Mouse (Mus musculus) intestine, embryonic 16.5 days (tissue): ENCODE results near the gene Gne. TPM values are rescaled to one million over a fixed set of nuclear protein-coding genes. Genes with fewer than 3 reads are reported as not detected.
"Not testable (repeated sequence)": the region's sequence is repeated elsewhere in the genome, so short reads cannot be mapped to it uniquely, and the experiment has no call there.

Source experiments
- ATAC-seq: fragments of 200-750 bp; cut with Nextera tagmentation; 2 replicates; pipeline ENCODE4 v1.8.0; 2017; ENCODE audit warnings: moderate TSS enrichment, moderate library complexity
- H3K27ac ChIP-seq: fragments of 300-500 bp; sonication (generic); 2 replicates; pipeline ENCODE4 v1.5.1; 2014; ENCODE audit warnings: mild to moderate bottlenecking, low read length
- H3K27me3 ChIP-seq: fragments of 300-500 bp; sonication (generic); replicated peaks from 2 replicates; pipeline ENCODE4 v1.6.1; 2014; ENCODE audit warnings: low read length, control low read depth, mixed read lengths; ENCODE audit not compliant: control insufficient read depth, insufficient read depth
- H3K36me3 ChIP-seq: fragments of 300-500 bp; sonication (generic); 2 replicates; pipeline ENCODE4 v1.6.1; 2014; ENCODE audit warnings: low read length, control low read depth; ENCODE audit not compliant: control insufficient read depth, insufficient read depth
- H3K4me1 ChIP-seq: fragments of 300-500 bp; sonication (generic); 2 replicates; pipeline ENCODE4 v1.6.1; 2014; ENCODE audit warnings: low read length, control low read depth, mixed read lengths; ENCODE audit not compliant: control insufficient read depth, insufficient read depth
- H3K4me2 ChIP-seq: fragments of 300-500 bp; sonication (generic); 2 replicates; pipeline ENCODE4 v1.6.1; 2014; ENCODE audit warnings: low read depth, low read length, control low read depth
- H3K4me3 ChIP-seq: fragments of 300-500 bp; sonication (generic); 2 replicates; pipeline ENCODE4 v1.5.1; 2014; ENCODE audit warnings: mild to moderate bottlenecking, low read length
- H3K9ac ChIP-seq: fragments of 300-500 bp; sonication (generic); 2 replicates; pipeline ENCODE4 v1.6.1; 2014; ENCODE audit warnings: low read depth, low read length
- H3K9me3 ChIP-seq: fragments of 300-500 bp; sonication (generic); 2 replicates; pipeline ENCODE4 v1.6.1; 2016; ENCODE audit warnings: low read length, control low read depth; ENCODE audit not compliant: control insufficient read depth
- WGBS: fragments of 180-500 bp; shearing (Covaris S2); extraction: QIAGEN DNeasy Blood & Tissue Kit; methylation state at CpG from one replicate; pipeline ENCODE4 v1.1.7; 2014; 5-methylcytosine and 5-hydroxymethylcytosine counted together
- polyA plus RNA-seq: library from polyadenylated mRNA; unstranded; fragments of >200 nt; fragmentation: Nextera tagmentation; extraction: Ambion mirVana; gene quantifications from 2 replicates; pipeline ENCODE4 v1.2.1, GENCODE M21; 2015

Gne gene
- polyA plus RNA-seq, 1 experiment from 2014 or later, result 57.2 TPM

DNA sequence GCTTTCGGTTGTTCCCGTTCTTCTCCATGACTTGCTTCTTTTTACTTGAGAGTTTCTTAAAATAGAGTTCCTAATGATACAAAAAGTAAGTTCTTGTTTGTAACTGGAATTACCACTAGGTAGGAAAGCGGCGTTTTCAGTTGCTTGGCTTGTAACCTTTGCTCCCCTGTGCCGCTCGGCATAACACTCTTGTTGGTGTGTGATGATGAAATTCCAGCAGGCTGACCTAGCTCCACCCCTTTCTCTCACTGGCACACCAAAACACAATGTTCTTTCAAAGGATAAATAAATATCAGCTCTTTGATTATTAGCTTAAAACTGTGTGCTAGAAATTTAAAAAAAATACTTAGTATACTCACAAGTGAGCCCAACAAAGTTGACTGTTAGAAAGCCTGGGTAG, 17.1 kb downstream of the Gne start:
- H3K4me2 ChIP-seq, result 0 out of 2 replicates have a peak overlapping the region, but pooled peaks have one; percentile 22
- H3K27ac ChIP-seq, result peak overlapping the region; percentile 33; the same call in 1 of the 2 replicates
- H3K4me1 ChIP-seq, result peaks cover 26% of the 10 kb centered on the region
- ATAC-seq, result no peak
- H3K27me3 ChIP-seq, result no peaks in the 10 kb centered on the region
- H3K36me3 ChIP-seq, result no peaks in the 10 kb centered on the region
- H3K9me3 ChIP-seq, result no peaks in the 10 kb centered on the region
- WGBS, result 71% methylated on average over 6 of the region's 6 CpGs
- no peak overlapping the region for H3K4me3 ChIP-seq
- no peak overlapping the region for H3K9ac ChIP-seq

GRCm38 (mm10) chr4:44065355-44066025, 18.5 kb downstream of the Gne start:
- 25% methylated on average over 16 of the region's 16 CpGs for WGBS
- no peaks in the 10 kb centered on the region for H3K27me3 ChIP-seq
- ATAC-seq, result peak; percentile 89
- H3K36me3 ChIP-seq, result no peaks in the 10 kb centered on the region
- peak overlapping the region; percentile 39 for H3K4me2 ChIP-seq
- peak overlapping the region; percentile 21; the same call in 1 of the 2 replicates for H3K4me3 ChIP-seq
- peaks cover 15% of the 10 kb centered on the region for H3K4me1 ChIP-seq
- H3K27ac ChIP-seq, result peak overlapping the region; percentile 80
- no peaks in the 10 kb centered on the region for H3K9me3 ChIP-seq
- H3K9ac ChIP-seq, result peak overlapping the region; percentile 64

DNA sequence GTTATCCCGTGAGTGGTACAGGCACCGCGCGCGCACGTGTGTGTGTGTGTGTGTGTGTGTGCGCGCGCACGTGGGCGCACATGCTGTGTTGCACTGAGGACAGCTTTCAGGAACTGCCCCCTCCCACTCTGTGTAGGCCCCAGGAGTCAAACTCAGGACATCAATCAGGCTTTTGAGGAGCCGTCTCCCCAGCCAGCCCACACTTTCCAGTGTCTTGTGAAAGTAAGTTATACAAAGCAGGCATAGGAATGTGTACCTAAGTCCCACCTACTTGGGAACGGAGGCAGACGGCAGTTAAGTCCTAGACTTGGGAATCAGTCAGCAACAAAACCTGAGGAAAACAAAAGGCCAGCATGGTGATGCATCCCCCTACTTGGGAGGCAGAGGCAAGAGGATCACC, 21.2 kb downstream of the Gne start:
- no peaks in the 10 kb centered on the region; the same call in 1 of the 2 replicates for H3K36me3 ChIP-seq
- no peaks in the 10 kb centered on the region for H3K27me3 ChIP-seq
- WGBS, result 82% methylated on average over 14 of the region's 14 CpGs
- no peak overlapping the region for H3K27ac ChIP-seq
- peaks cover 10% of the 10 kb centered on the region for H3K4me1 ChIP-seq
- no peak for ATAC-seq
- H3K9me3 ChIP-seq, result no peaks in the 10 kb centered on the region
- no peak overlapping the region for H3K4me2 ChIP-seq
- H3K4me3 ChIP-seq, result no peak overlapping the region
- no peak overlapping the region for H3K9ac ChIP-seq

DNA sequence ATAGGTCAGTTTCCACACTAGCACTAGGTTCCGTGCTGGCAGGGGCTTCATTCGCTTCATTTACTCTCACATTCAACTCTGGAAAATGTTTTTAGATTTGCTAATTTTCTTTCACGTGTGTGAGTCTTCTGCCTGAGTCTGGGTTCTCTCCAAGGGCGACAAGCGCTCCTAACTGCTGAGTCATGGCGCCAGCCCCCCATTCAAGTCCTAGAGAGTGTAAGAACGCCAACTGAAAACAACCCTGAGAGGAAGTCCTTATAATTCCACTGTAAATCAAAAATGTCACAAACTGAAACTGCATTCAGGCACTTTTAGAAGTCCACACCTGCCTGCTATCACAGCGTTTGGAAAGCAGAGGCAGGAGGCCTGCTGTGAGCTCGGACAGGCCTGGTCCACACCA, 21.9 kb downstream of the Gne start:
- Histone ChIP-seq H3K9me3 (no peaks in the 10 kb centered on the region), H3K4me2 (no peak overlapping the region), H3K9ac (no peak overlapping the region), H3K27ac (no peak overlapping the region), H3K27me3 (no peaks in the 10 kb centered on the region), H3K4me3 (no peak overlapping the region), H3K36me3 (peaks cover 3% of the 10 kb centered on the region; the same call in 1 of the 2 replicates), H3K4me1 (peaks cover 4% of the 10 kb centered on the region)
- WGBS, result 57% methylated on average over 9 of the region's 9 CpGs
- ATAC-seq, result no peak

DNA sequence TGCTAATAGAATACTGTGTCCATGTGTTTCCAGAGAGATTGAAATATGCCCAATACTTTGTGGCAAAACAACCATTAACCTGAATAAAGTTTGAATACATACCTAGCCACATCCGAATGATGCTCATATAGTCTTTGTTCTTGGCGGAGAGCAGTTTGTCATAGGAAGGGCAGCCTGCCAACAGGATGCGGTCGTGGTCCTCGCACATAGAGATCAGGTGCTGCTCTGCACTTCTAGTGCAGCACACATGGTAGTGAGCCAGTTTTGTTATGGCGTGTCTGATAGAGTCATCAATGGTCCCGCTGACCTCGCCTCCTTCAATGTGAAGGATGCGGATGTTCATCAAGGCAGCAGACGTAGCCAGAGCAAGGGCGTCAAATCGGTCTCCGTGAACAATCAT, 24.3 kb downstream of the Gne start:
- 89% methylated on average over 13 of the region's 13 CpGs for WGBS
- no peak overlapping the region for H3K9ac ChIP-seq
- no peak for ATAC-seq

DNA sequence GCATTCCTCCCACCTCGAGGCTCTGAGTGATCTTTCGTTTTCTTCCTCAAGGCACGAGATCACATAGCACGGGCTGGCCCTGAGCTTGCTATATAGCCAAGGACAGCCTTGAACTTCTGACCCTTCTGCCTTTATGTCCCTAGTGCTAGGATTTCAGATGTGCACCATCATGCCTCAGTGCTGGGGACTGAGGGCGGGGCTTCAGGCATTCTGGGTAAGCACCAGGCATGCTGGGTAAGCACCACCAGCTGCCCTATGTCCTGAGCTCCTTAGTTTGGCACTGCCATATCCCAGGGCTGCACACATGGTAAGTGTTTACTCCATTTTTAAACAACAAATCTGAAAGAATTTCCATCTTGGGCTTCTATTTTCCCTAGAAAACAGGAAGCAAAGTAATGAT, 34.2 kb downstream of the Gne start:
- 82% methylated on average over 5 of the region's 5 CpGs for WGBS
- H3K4me1 ChIP-seq, result no peaks in the 10 kb centered on the region

More for the DNA sequence above, 24.3 kb downstream of the Gne start:
- Histone ChIP-seq H3K27me3 (no peaks in the 10 kb centered on the region), H3K36me3 (peaks cover 3% of the 10 kb centered on the region; the same call in 1 of the 2 replicates), H3K9me3 (no peaks in the 10 kb centered on the region), H3K4me3 (no peak overlapping the region), H3K4me2 (no peak overlapping the region), H3K27ac (no peak overlapping the region), H3K4me1 (no peaks in the 10 kb centered on the region)

GRCm38 (mm10) chr4:44046066-44046465, 37.9 kb downstream of the Gne start:
- no peak overlapping the region for H3K4me3 ChIP-seq
- no peaks in the 10 kb centered on the region for H3K27me3 ChIP-seq

More for the DNA sequence above, 34.2 kb downstream of the Gne start:
- 0 out of 2 replicates have a peak, but pooled peaks cover under 1% of the 10 kb centered on the region for H3K36me3 ChIP-seq
- ATAC-seq, result no peak
- no peak overlapping the region for H3K4me2 ChIP-seq
- no peak overlapping the region for H3K27ac ChIP-seq
- H3K9me3 ChIP-seq, result no peaks in the 10 kb centered on the region
- H3K9ac ChIP-seq, result no peak overlapping the region
- H3K4me3 ChIP-seq, result no peak overlapping the region
- H3K27me3 ChIP-seq, result no peaks in the 10 kb centered on the region

DNA sequence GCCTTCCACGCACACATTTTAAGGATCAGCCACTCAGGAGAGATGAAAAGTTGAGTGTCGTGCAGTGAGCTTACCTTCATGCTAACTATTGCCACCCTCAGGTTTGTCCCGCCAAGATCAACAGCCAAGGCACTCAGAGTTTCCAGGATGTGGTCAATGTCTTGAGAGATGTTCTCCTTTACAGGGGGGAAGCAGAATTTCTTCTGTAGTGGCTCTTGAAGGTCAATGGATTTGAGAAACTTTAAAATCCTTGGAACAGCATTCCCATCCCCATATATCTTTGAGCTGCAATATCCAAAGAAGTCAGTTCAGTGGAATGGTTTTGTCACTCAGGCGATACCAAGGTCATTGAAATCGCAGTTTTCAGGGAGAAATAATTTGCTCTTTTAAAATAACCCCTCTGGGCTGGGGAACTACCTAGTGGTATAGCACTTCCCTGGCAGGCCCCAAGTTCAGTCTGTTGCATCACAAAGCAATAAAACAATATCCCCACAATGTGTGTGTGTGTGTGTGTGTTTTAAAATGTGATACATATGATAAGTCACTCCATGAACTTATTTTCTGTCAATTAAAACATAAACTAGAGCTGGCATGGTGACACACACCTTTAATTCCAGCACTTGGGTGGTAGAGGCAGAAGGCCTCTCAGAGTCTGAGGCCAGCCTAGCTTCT, 39.2 kb downstream of the Gne start:
- Histone ChIP-seq H3K27ac (no peak overlapping the region), H3K9me3 (no peaks in the 10 kb centered on the region), H3K4me1 (peaks cover 5% of the 10 kb centered on the region; the same call in 1 of the 2 replicates), H3K4me2 (no peak overlapping the region), H3K36me3 (peaks cover 15% of the 10 kb centered on the region), H3K27me3 (no peaks in the 10 kb centered on the region), H3K9ac (no peak overlapping the region), H3K4me3 (no peak overlapping the region)
- WGBS, result 91% methylated on average over 5 of the region's 5 CpGs
- no peak; the same call in 1 of the 2 replicates for ATAC-seq

More at GRCm38 (mm10) chr4:44046066-44046465, 37.9 kb downstream of the Gne start:
- no peak for ATAC-seq
- Histone ChIP-seq H3K9me3 (no peaks in the 10 kb centered on the region), H3K4me1 (peaks cover 4% of the 10 kb centered on the region; the same call in 1 of the 2 replicates), H3K27ac (no peak overlapping the region), H3K36me3 (peaks cover 15% of the 10 kb centered on the region), H3K4me2 (no peak overlapping the region), H3K9ac (no peak overlapping the region)
- 77% methylated on average over 5 of the region's 5 CpGs for WGBS

GRCm38 (mm10) chr4:44043182-44043581, 40.8 kb downstream of the Gne start:
- not testable (repeated sequence) for H3K9me3 ChIP-seq, ATAC-seq, H3K27me3 ChIP-seq, H3K9ac ChIP-seq, H3K4me3 ChIP-seq, H3K27ac ChIP-seq, H3K4me2 ChIP-seq, H3K4me1 ChIP-seq
- WGBS, result 92% methylated on average over 4 of the region's 4 CpGs
- peaks cover 15% of the 10 kb centered on the region for H3K36me3 ChIP-seq
